Mouse (Mus musculus): ENCODE measurements around the gene Mplkip. TPM values are rescaled to one million over a fixed set of nuclear protein-coding genes. Genes with fewer than 3 reads are reported as not detected.

Gene Mplkip
- polyA plus RNA-seq (2017; shearing (Covaris generic)), result 41.3 TPM

GRCm38 (mm10) chr13:17694911-17695699 lies at the start of gene Mplkip, which contains the start of gene Sugct:
TSS of gene Mplkip (plus strand) at chr13:17695192.
TSS of gene Sugct (minus strand) at chr13:17695553.

Other genes starting within 250 kb of the Mplkip start
- 0.76 TPM for gene Sugct, start 361 bp downstream of the Mplkip start, polyA plus RNA-seq (2017; shearing (Covaris generic))
- 9.5 TPM for gene Cdk13, start 109.9 kb downstream of the Mplkip start, polyA plus RNA-seq (2017; shearing (Covaris generic))
- 6.0 TPM for gene Rala, start 249.0 kb downstream of the Mplkip start, polyA plus RNA-seq (2017; shearing (Covaris generic))

Measured in activated CD4-positive, CD25-positive, alpha-beta regulatory T cell, adult 9 weeks (primary cell).